Mouse (Mus musculus): ENCODE measurements around the gene Pgghg. TPM values are rescaled to one million over a fixed set of nuclear protein-coding genes. Genes with fewer than 3 reads are reported as not detected.

The Pgghg gene
- polyA plus RNA-seq, 1 experiment from 2014 or later = 22.6 TPM

DNA sequence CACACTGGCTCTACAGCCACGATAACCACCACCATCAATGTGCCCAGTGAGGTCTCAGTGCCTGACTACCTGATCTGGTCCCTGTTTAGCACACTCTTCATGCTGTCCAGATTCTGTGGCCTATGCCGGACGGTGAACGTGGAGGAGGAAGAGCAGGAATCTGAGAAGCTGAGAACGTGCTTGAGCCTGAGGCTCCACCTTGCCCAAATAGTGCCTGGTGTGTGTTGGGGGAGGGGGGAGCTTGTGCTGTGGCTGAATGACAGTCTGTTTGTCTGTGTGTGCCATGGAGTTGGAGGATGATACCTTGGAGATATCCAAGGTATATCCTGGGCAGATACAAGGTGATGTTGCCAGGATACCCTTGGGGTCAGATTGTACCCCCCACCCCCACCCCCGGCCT lies 49.0 kb downstream of the Pgghg start:
- no peaks in the 10 kb centered on the region for H3K4me1 ChIP-seq (ENCODE audit: insufficient read depth)
- H3K27me3 ChIP-seq (ENCODE audit: insufficient read depth, low read length) = no peaks in the 10 kb centered on the region
- 54% methylated on average over 6 of the region's 6 CpGs for WGBS
- no peak overlapping the region for H3K27ac ChIP-seq (ENCODE audit: low read depth)
- no peaks in the 10 kb centered on the region for H3K9me3 ChIP-seq (ENCODE audit: low read depth, low read length)
- H3K4me2 ChIP-seq = no peak overlapping the region
- no peak for DNase-seq
- no peak for ATAC-seq (ENCODE audit: insufficient read depth)
- H3K36me3 ChIP-seq (ENCODE audit: insufficient read depth) = no peaks in the 10 kb centered on the region
- TF ChIP-seq CTCF (IDR thresholded peaks at IDR 0.05; ENCODE audit: low read depth) = no peak
- H3K9ac ChIP-seq = no peak overlapping the region
- no peak overlapping the region for H3K4me3 ChIP-seq (ENCODE audit: low read depth, low read length)

DNA sequence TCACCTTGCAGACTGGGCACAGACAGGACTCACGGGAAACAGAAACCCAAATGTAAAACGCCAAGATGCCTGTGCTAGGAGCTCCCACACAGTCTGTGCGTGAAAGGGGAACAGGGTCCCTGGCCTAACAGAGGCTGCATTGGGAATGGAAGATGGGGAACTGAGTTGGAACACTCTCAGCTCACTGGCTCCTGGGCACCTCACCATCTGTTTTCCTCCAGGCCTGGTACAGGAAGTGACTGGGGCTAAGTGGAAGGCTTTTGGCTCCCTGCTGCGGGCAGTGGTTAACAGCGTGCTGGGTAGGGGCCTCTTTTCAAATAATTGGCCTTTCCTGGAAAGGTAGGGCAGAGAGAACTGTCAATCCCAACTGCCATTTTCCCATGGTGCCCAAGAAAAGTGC lies 49.4 kb downstream of the Pgghg start:
- Histone ChIP-seq H3K27me3 (ENCODE audit: insufficient read depth, low read length) (no peaks in the 10 kb centered on the region), H3K4me2 (no peak overlapping the region), H3K9me3 (ENCODE audit: low read depth, low read length) (no peaks in the 10 kb centered on the region), H3K36me3 (ENCODE audit: insufficient read depth) (no peaks in the 10 kb centered on the region), H3K9ac (no peak overlapping the region), H3K4me1 (ENCODE audit: insufficient read depth) (no peaks in the 10 kb centered on the region), H3K4me3 (ENCODE audit: low read depth, low read length) (no peak overlapping the region), H3K27ac (ENCODE audit: low read depth) (no peak overlapping the region)
- TF ChIP-seq CTCF (IDR thresholded peaks at IDR 0.05; ENCODE audit: low read depth) = no peak
- WGBS = 55% methylated on average over 5 of the region's 5 CpGs
- DNase-seq (no peak), ATAC-seq (ENCODE audit: insufficient read depth) (no peak)

GRCm38 (mm10) chr7:140991117-140991689 lies 50.0 kb downstream of the Pgghg start:
- ATAC-seq (ENCODE audit: insufficient read depth) = no peak
- Histone ChIP-seq H3K4me1 (ENCODE audit: insufficient read depth) (no peaks in the 10 kb centered on the region), H3K4me2 (no peak overlapping the region), H3K4me3 (ENCODE audit: low read depth, low read length) (no peak overlapping the region), H3K27ac (ENCODE audit: low read depth) (no peak overlapping the region), H3K27me3 (ENCODE audit: insufficient read depth, low read length) (no peaks in the 10 kb centered on the region), H3K9me3 (ENCODE audit: low read depth, low read length) (no peaks in the 10 kb centered on the region), H3K36me3 (ENCODE audit: insufficient read depth) (no peaks in the 10 kb centered on the region), H3K9ac (no peak overlapping the region)
- DNase-seq = no peak
- WGBS = 78% methylated on average over 14 of the region's 14 CpGs
- TF ChIP-seq CTCF (IDR thresholded peaks at IDR 0.05; ENCODE audit: low read depth) = no peak

Other genes starting within 250 kb of the Pgghg start
- not detected in 2 replicates for gene Olfr541, start 244.1 kb upstream of the Pgghg start, polyA plus RNA-seq (2014; fragmentation: Nextera tagmentation; extraction: Ambion mirVana)
- 0.09 TPM in 1 of 2 replicates, not detected in the other for gene Cyp2e1, start 177.7 kb upstream of the Pgghg start, polyA plus RNA-seq (2014; fragmentation: Nextera tagmentation; extraction: Ambion mirVana)
- 0.68 TPM in 1 of 2 replicates, not detected in the other for gene Syce1, start 153.5 kb upstream of the Pgghg start, polyA plus RNA-seq (2014; fragmentation: Nextera tagmentation; extraction: Ambion mirVana)
- 0.77 and 0.83 TPM in 2 replicates for gene Zfp941, start 119.2 kb upstream of the Pgghg start, polyA plus RNA-seq (2014; fragmentation: Nextera tagmentation; extraction: Ambion mirVana)
- gene Urah, start 106.4 kb upstream of the Pgghg start, polyA plus RNA-seq (2014; fragmentation: Nextera tagmentation; extraction: Ambion mirVana) = 2.2 and 3.2 TPM in 2 replicates
- gene Scgb1c1, start 95.8 kb upstream of the Pgghg start, polyA plus RNA-seq (2014; fragmentation: Nextera tagmentation; extraction: Ambion mirVana) = not detected in 2 replicates
- 0.18 TPM in 1 of 2 replicates, not detected in the other for gene Odf3, start 93.6 kb upstream of the Pgghg start, polyA plus RNA-seq (2014; fragmentation: Nextera tagmentation; extraction: Ambion mirVana)
- not detected in 2 replicates for gene Gm45785, start 85.1 kb upstream of the Pgghg start, polyA plus RNA-seq (2014; fragmentation: Nextera tagmentation; extraction: Ambion mirVana)
- 53.8 and 54.8 TPM in 2 replicates for gene Ric8a, start 84.4 kb upstream of the Pgghg start, polyA plus RNA-seq (2014; fragmentation: Nextera tagmentation; extraction: Ambion mirVana)
- gene Bet1l, start 83.8 kb upstream of the Pgghg start, polyA plus RNA-seq (2014; fragmentation: Nextera tagmentation; extraction: Ambion mirVana) = 40.9 and 47.0 TPM in 2 replicates
- 139 and 167 TPM in 2 replicates for gene Psmd13, start 59.4 kb upstream of the Pgghg start, polyA plus RNA-seq (2014; fragmentation: Nextera tagmentation; extraction: Ambion mirVana)
- 16.6 and 18.2 TPM in 2 replicates for gene Sirt3, start 59.1 kb upstream of the Pgghg start, polyA plus RNA-seq (2014; fragmentation: Nextera tagmentation; extraction: Ambion mirVana)
- gene Cox8b, start 40.9 kb upstream of the Pgghg start, polyA plus RNA-seq (2014; fragmentation: Nextera tagmentation; extraction: Ambion mirVana) = 1.7 TPM in 1 of 2 replicates, not detected in the other
- gene Nlrp6, start 20.5 kb upstream of the Pgghg start, polyA plus RNA-seq (2014; fragmentation: Nextera tagmentation; extraction: Ambion mirVana) = 0.08 TPM in 1 of 2 replicates, not detected in the other
- 1.0 and 1.3 TPM in 2 replicates for gene Ifitm5, start 8.9 kb downstream of the Pgghg start, polyA plus RNA-seq (2014; fragmentation: Nextera tagmentation; extraction: Ambion mirVana)
- not detected in 2 replicates for gene Gm45717, start 14.5 kb downstream of the Pgghg start, polyA plus RNA-seq (2014; fragmentation: Nextera tagmentation; extraction: Ambion mirVana)
- gene Ifitm2, start 14.6 kb downstream of the Pgghg start, polyA plus RNA-seq (2014; fragmentation: Nextera tagmentation; extraction: Ambion mirVana) = 1,035 and 1,087 TPM in 2 replicates
- 35.4 and 42.5 TPM in 2 replicates for gene Ifitm1, start 25.8 kb downstream of the Pgghg start, polyA plus RNA-seq (2014; fragmentation: Nextera tagmentation; extraction: Ambion mirVana)
- gene Ifitm3, start 69.4 kb downstream of the Pgghg start, polyA plus RNA-seq (2014; fragmentation: Nextera tagmentation; extraction: Ambion mirVana) = 164 and 183 TPM in 2 replicates
- 0.49 and 1.1 TPM in 2 replicates for gene Ifitm6, start 76.5 kb downstream of the Pgghg start, polyA plus RNA-seq (2014; fragmentation: Nextera tagmentation; extraction: Ambion mirVana)
- gene Gm17387, start 87.7 kb downstream of the Pgghg start, polyA plus RNA-seq (2014; fragmentation: Nextera tagmentation; extraction: Ambion mirVana) = not detected in 2 replicates
- 5.6 and 7.1 TPM in 2 replicates for gene B4galnt4, start 119.7 kb downstream of the Pgghg start, polyA plus RNA-seq (2014; fragmentation: Nextera tagmentation; extraction: Ambion mirVana)
- 7.5 and 8.7 TPM in 2 replicates for gene Pkp3, start 136.8 kb downstream of the Pgghg start, polyA plus RNA-seq (2014; fragmentation: Nextera tagmentation; extraction: Ambion mirVana)
- 7.8 and 9.8 TPM in 2 replicates for gene Sigirr, start 159.2 kb downstream of the Pgghg start, polyA plus RNA-seq (2014; fragmentation: Nextera tagmentation; extraction: Ambion mirVana)
- gene Ano9, start 176.4 kb downstream of the Pgghg start, polyA plus RNA-seq (2014; fragmentation: Nextera tagmentation; extraction: Ambion mirVana) = 4.2 and 4.3 TPM in 2 replicates
- gene Ptdss2, start 181.0 kb downstream of the Pgghg start, polyA plus RNA-seq (2014; fragmentation: Nextera tagmentation; extraction: Ambion mirVana) = 50.6 and 57.7 TPM in 2 replicates
- gene Rnh1, start 231.5 kb downstream of the Pgghg start, polyA plus RNA-seq (2014; fragmentation: Nextera tagmentation; extraction: Ambion mirVana) = 124 and 130 TPM in 2 replicates

Data from lung, embryonic 14.5 days (tissue).